Mouse (Mus musculus) thymus, adult 2 months (tissue): ENCODE data around the gene Cox10.

Source experiments
- CTCF ChIP-seq: fragments of 200-500 bp; IDR thresholded peaks from 2 replicates; pipeline ENCODE4 v1.5.1; 2012; ENCODE audit warnings: mild to moderate bottlenecking, control low read depth, low read length, moderate library complexity, borderline replicate concordance; ENCODE audit not compliant: control insufficient read depth, poor library complexity, insufficient read depth; ENCODE audit errors: extremely low read depth
- POLR2A ChIP-seq: fragments of 200-500 bp; IDR thresholded peaks from 2 replicates; pipeline ENCODE4 v1.6.1; 2012; ENCODE audit warnings: mild to moderate bottlenecking, low read length, control low read depth, moderate library complexity; ENCODE audit not compliant: control insufficient read depth, poor library complexity, insufficient read depth; ENCODE audit errors: extremely low read depth

DNA sequence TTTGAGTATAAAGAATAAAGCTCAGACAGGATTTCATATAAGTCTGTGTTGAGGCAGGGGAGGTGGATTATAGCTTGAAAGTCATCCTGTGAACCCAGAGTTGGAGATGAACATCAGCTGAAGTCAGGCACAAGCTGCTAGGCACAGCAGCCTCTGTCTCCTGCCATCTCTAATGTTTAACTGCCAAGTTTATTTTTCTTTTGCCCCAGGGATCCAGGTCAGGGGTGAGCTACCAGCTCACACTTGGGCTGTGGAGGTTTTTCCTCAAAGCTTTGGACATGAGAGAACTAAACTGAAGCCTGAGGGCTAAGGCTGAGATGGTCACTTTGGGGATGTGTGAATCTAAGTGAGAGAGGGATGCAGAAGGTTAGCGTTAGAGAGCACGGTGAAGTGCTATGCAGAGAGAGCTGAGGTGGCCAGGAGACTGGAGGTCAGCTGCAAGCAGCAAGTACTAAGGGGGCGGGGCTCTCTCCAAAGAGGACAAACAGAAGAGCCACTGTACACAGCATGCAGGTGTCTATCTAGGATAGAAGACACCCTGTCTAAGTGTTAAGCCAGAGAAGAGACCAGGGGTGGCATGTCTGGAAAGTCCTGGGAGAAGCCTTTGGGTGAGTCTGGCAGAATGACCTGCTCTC is 91.1 kb downstream of the Cox10 start:
- TF ChIP-seq CTCF (no peak), POLR2A (no peak)
